Mouse (Mus musculus): Measurements from ENCODE around the gene Gm20390. TPM values are rescaled to one million over a fixed set of nuclear protein-coding genes. Genes with fewer than 3 reads are reported as not detected.

Gm20390 gene
- total RNA-seq, 2 experiments from 2014 or later, result 72.2 to 90.6 TPM

Other genes starting within 250 kb of the Gm20390 start
- 10 to 100 TPM; 19.2 to 23.4 TPM for gene Utp18, start 82.5 kb downstream of the Gm20390 start, total RNA-seq (2021)
- 10 to 100 TPM; 17.7 to 21.6 TPM for gene Mbtd1, start 82.4 kb downstream of the Gm20390 start, total RNA-seq (2021)
- 100 to 1,000 TPM; 444 to 476 TPM for gene Nme2, start 12.0 kb downstream of the Gm20390 start, total RNA-seq (2021)
- 10 to 100 TPM; 37.7 to 42.8 TPM for gene Nme1, start 228 bp upstream of the Gm20390 start, total RNA-seq (2021)
- gene Spag9, start 27.8 kb upstream of the Gm20390 start, total RNA-seq (2021), result 100 to 1,000 TPM; 112 to 130 TPM
- gene Tob1, start 243.2 kb upstream of the Gm20390 start, total RNA-seq (2021), result 100 to 1,000 TPM; 170 to 250 TPM